Mouse (Mus musculus): ENCODE data around the gene Gfpt1.
"Not testable (repeated sequence)": the region's sequence is repeated elsewhere in the genome, so short reads cannot be mapped to it uniquely, and the experiment has no call there.

The Gfpt1 gene

DNA sequence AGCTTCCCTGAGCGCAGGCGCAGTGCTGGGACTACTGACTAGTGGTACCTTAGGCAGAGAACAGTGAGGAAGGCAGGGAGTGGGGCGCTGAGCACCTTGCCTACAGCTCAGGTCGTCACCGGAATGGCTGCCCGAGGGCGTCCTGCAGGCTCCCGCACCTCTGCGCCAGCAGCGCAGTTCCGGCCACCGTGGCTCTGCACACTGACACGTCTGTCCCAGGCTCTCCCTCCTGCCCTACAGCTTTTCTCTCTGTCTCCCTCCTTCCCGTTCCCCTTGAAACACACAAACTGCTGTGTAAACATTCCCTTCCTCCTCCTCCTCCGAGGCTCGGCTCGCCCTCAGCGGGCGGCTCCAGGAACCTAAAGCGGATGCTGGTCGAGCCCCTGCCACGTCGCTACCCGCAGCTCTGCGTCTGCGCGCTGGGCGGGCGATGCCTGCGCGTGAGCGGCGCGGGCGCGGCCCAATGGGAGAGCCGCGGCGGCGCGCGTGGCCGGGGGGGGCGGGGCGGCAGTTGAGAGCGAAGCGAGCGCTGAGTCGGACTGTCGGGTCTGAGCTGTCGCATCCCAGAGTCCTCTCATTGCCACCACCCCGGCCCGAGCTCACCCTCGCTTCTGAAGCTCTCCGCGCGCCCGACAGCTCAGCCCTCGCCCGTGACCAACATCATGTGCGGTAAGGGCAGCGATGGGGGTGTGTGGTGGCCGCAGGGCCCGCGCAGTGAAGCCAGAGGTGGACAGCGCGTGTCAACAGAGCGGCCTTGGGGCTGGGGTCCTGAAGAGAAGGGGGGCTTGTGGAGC is at the start of gene Gfpt1:
Gene Gfpt1 (plus strand): TSS at position 510 of the 794 bp plus-strand sequence.
- DNase-seq (ENCODE audit: low spot score in 2 of 2): peak; percentile 93 to 95

GRCm38 (mm10) chr6:86994254-86994653 is 48.4 kb upstream of the Gfpt1 start:
- DNase-seq (ENCODE audit: low spot score in 2 of 2): no peak

GRCm38 (mm10) chr6:86996629-86997307 is 45.9 kb upstream of the Gfpt1 start:
- no peak for DNase-seq (ENCODE audit: low spot score in 2 of 2)

- no peak for DNase-seq (ENCODE audit: low spot score in 2 of 2)
These were observed 45.3 kb upstream of the Gfpt1 start for GRCm38 (mm10) chr6:86997360-86997759.

DNA sequence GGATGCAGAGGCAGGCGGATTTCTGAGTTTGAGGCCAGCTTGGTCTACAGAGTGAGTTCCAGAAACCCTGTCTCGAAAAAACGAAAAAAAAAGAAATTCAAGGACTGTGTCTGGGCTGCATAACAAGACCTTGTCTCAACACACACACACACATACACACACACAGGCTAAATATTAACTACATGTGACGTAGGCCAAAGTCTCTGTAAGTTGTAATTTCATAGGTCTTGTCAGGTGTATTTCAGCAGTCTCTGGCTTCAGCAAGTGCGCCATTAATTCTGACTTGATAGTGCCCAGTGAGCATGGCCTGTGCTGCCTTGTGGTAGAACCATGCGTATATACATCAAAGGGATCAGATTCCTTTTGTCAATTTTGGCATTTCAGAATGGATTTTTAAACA is 40.7 kb upstream of the Gfpt1 start:
- DNase-seq (ENCODE audit: low spot score in 2 of 2): no peak

DNA sequence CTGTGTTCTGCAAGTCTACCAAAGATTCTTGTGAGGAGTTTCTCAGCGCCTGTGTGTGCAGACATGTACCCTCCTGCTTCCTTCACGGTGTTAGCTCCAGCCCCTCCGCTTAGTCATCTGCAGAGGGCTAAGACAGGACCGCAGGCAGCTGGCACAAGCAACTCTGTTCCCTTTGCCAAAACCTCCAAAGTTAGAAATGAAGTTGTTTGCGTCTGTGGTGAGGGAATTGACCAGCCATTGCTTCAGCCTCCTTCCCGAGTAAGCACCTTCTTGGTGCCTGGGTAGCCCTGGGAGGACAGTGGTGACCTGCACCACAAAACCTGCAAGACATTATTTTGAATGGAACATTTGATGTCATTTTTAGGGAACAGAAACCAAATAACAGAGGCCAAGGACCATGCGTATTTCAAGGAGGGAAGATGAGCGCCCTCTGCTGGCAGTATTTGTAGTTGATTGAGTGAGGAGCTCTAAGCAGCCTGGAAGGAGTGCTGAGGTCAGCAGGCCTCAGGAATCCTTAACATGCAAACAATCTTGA is 40.1 kb upstream of the Gfpt1 start:
- peak; percentile 34 to 76 for DNase-seq (ENCODE audit: low spot score in 2 of 2)

- DNase-seq (ENCODE audit: low spot score in 2 of 2): no peak
These were observed 38.5 kb upstream of the Gfpt1 start for GRCm38 (mm10) chr6:87004099-87004498.

DNA sequence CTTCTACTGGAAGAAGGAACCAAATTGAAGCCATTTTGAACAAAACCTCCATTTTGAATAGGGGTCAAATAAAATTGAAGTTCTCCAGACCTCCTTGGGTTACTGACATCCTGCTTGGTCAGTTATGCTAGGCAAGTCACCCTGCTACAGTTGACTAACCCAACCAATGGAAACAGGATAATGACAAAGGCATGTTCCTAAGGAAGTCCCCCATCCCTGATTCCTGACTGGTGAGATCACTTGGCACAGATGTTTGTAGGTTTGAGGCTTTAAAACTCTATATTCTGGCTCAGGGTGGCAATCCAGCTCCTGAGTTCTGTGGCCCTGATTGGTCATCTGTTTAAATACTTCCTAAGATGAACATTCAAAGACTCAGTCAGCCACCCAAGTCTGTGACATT is 37.1 kb upstream of the Gfpt1 start:
- no peak for DNase-seq (ENCODE audit: low spot score in 2 of 2)

GRCm38 (mm10) chr6:87008887-87009286 is 33.8 kb upstream of the Gfpt1 start, which contains the start of gene Nfu1:
Nfu1 (plus strand) TSS chr6:87009236.
- DNase-seq (ENCODE audit: low spot score in 2 of 2): no peak

- peak; percentile 92 to 96 for DNase-seq (ENCODE audit: low spot score in 2 of 2)
These were observed 32.8 kb upstream of the Gfpt1 start for GRCm38 (mm10) chr6:87009692-87010328.

DNA sequence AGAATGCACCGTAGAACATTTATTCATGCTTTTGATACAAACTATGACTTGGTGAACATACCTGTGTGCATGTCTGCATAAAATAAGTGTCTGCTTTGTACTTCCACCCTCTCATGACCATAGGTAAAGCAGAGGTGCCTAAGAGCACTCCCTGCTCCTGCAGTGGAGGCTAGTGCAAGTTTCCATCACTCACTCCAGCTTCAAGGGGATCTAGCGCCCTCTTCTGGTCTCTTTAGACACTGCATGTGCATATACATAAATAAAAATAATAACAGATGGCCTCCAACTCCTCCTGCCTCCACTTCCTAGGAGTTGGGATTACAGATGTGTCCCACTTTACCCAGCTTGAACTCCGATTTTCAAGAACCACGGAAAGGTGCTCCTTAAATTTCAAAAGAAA is 25.7 kb upstream of the Gfpt1 start:
- DNase-seq (ENCODE audit: low spot score in 2 of 2): peak in 1 of 2 experiments; percentile 56

GRCm38 (mm10) chr6:87018874-87019273 is 23.8 kb upstream of the Gfpt1 start:
- DNase-seq (ENCODE audit: low spot score in 2 of 2): no peak

DNA sequence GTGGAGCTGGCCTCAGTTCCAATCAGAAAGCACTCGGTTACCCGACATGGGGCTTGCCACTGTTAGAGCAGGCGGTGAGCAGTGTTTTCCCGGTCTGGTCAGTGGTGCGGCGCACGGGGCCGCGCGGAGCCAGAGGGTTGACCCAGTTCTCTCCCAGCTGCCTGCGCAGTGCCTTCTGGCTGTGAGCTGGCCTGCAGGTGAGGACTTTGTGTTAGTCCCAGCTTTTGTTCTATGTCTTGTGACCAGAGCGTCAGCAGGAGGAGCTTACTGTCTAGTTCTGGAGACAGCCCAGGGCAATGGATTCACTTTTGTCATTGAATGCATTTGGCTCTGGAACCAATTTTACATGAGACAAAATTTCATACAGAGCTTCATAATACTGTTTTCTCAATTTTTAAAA is 20.9 kb upstream of the Gfpt1 start:
- no peak for DNase-seq (ENCODE audit: low spot score in 2 of 2)

- DNase-seq (ENCODE audit: low spot score in 2 of 2): no peak
These were observed 15.7 kb upstream of the Gfpt1 start for GRCm38 (mm10) chr6:87026980-87027379.

DNA sequence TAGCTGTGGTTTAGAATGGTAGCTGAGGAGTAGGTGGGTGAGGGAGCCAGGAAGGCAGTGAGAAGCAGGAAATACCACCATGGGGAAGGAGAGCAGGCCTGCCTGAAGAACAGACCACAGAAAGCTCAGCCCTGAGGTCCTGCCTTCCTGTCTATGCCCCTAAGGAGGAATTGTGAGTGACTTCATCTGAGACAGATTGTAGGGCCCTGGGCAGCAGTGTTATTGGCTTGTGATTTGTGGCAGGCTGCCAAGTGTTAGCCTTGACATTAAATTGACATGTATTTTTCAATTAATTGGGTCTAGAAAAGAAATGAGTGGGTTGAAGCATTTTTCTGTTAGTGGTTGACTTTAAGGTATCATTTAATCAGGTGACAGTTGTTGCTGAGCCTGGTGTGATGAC is 13.8 kb upstream of the Gfpt1 start:
- DNase-seq (ENCODE audit: low spot score in 2 of 2): no peak

- not testable (repeated sequence) for DNase-seq (ENCODE audit: low spot score in 2 of 2)
These were observed 11.3 kb upstream of the Gfpt1 start for GRCm38 (mm10) chr6:87031310-87031709.

GRCm38 (mm10) chr6:87032401-87032800 is 10.2 kb upstream of the Gfpt1 start:
- DNase-seq (ENCODE audit: low spot score in 2 of 2): no peak

DNA sequence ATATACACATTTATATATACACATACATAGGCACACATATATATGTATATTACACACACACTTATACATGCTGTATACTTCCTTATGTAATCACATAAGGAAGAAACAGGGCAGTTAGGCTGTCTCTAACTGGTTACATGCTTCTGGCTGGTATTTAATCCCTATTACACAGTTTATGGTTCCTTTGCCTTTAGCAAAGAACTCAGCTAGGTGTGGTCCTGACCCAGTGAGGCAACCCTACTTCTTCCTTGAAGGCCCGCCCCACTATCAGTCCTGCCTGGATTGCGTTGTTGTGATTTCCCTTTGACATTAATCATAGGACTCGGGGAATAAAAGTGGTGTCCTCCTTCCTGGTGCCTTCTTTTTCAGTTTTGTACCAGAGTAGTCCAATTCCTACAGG is 8.3 kb upstream of the Gfpt1 start:
- no peak for DNase-seq (ENCODE audit: low spot score in 2 of 2)

- no peak for DNase-seq (ENCODE audit: low spot score in 2 of 2)
These were observed 4.6 kb upstream of the Gfpt1 start for GRCm38 (mm10) chr6:87037826-87038620.

DNA sequence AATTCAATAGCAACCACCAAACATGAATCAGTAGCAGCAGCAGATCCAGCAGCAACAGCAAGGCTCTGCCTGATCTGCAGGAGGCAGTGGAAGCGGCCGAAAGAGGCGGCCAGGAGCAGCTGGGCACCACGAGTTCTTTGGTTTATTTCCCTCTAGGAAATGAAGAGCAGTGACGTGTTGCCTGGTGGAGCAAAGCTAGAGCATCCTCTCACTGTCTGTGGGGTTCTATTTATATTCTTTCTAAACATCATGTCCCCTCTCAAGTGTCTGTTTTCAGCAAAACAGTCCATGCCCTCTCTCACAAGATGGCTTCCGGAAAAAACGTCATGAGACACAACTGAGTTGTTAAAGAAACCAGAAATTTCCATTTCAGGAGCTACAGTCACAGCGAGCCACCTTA is 3.5 kb upstream of the Gfpt1 start:
- DNase-seq (ENCODE audit: low spot score in 2 of 2): no peak

DNA sequence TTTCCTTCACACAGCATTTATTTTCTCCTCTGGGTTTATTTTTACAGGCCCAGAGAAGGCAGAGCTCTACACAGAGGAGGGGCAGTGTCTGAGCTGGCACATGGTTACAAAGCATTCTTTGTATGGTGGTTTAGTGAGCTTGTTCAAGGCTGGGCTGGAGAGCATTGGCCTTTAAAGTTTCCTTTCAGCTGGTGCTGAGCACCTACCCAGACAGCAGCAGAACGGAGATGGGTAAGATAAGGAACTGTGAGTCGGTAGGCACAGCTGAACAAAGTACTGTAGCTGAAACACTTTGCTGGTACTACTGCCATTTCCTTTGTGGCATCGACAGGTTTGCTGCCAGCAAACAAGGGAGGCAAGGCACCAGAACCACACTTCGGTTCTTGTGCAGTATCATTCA is 1.7 kb upstream of the Gfpt1 start:
- peak; percentile 46 to 56 for DNase-seq (ENCODE audit: low spot score in 2 of 2)

DNA sequence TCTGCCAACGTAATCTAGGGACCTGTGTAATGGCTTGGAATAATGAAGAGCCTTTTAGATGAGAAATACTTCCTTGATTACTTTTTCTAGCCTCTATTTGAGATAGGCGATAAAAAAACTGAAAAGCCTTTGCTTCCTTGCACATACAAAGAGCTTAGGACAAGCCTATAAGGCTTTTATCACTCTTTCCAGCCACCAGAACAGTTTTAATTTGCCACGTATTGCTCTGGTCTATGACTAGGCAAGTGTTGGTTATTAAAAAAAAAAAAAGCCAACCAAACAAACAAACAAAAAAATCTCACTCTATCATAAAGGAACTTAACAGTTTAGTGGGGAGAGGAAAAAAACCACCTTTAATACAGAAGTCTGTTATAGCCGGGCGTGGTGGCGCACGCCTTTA is 1.2 kb upstream of the Gfpt1 start:
- DNase-seq (ENCODE audit: low spot score in 2 of 2): no peak

Data from thymus, postnatal 10 days (tissue).